Mouse (Mus musculus) embryonic facial prominence, embryonic 14.5 days (tissue): Measurements from ENCODE around the gene Mpl. TPM values are rescaled to one million over a fixed set of nuclear protein-coding genes. Genes with fewer than 3 reads are reported as not detected.

Source experiments
- ATAC-seq: fragments of 200-750 bp; cut with Nextera tagmentation; 2 replicates; pipeline ENCODE4 v1.8.0; 2017; ENCODE audit warnings: low read depth, moderate number of reproducible peaks, moderate TSS enrichment
- DNase-seq: peaks from one replicate; pipeline ENCODE4 v3.0.0-alpha.2; 2015; ENCODE audit warnings: low spot score
- H3K27ac ChIP-seq: fragments of 300-500 bp; sonication (generic); replicated peaks from 2 replicates; pipeline ENCODE4 v1.5.1; 2014; ENCODE audit warnings: low read depth, mild to moderate bottlenecking, low read length, moderate library complexity
- H3K27me3 ChIP-seq: fragments of 300-500 bp; sonication (generic); replicated peaks from 2 replicates; pipeline ENCODE4 v1.6.1; 2014; ENCODE audit warnings: low read length; ENCODE audit not compliant: control insufficient read depth, insufficient read depth
- H3K36me3 ChIP-seq: fragments of 300-500 bp; sonication (generic); 2 replicates; pipeline ENCODE4 v1.6.1; 2014; ENCODE audit warnings: low read length, mixed read lengths; ENCODE audit not compliant: control insufficient read depth, insufficient read depth
- H3K4me1 ChIP-seq: fragments of 300-500 bp; sonication (generic); 2 replicates; pipeline ENCODE4 v1.6.1; 2014; ENCODE audit warnings: antibody characterized with exemption, low read length; ENCODE audit not compliant: control insufficient read depth, insufficient read depth
- H3K4me2 ChIP-seq: fragments of 300-500 bp; sonication (generic); 2 replicates; pipeline ENCODE4 v1.6.1; 2014; ENCODE audit warnings: low read depth, mild to moderate bottlenecking, low read length, moderate library complexity, mixed read lengths
- H3K4me3 ChIP-seq: fragments of 300-500 bp; sonication (generic); 2 replicates; pipeline ENCODE4 v1.5.1; 2014; ENCODE audit warnings: low read depth, mild to moderate bottlenecking, low read length
- H3K9ac ChIP-seq: fragments of 300-500 bp; sonication (generic); 2 replicates; pipeline ENCODE4 v1.6.1; 2014; ENCODE audit warnings: low read depth, mild to moderate bottlenecking, low read length, moderate library complexity, mixed read lengths
- H3K9me3 ChIP-seq: fragments of 300-500 bp; sonication (generic); 2 replicates; pipeline ENCODE4 v1.6.1; 2016; ENCODE audit warnings: low read length; ENCODE audit not compliant: control insufficient read depth
- WGBS: fragments of 180-500 bp; shearing (Covaris S2); extraction: QIAGEN DNeasy Blood & Tissue Kit; methylation state at CpG from one replicate; pipeline ENCODE4 v1.1.7; 2014; 5-methylcytosine and 5-hydroxymethylcytosine counted together
- polyA plus RNA-seq: library from polyadenylated mRNA; unstranded; fragments of >200 nt; fragmentation: Nextera tagmentation; extraction: Ambion mirVana; gene quantifications from 2 replicates; pipeline ENCODE4 v1.2.1, GENCODE M21; 2014

Gene Mpl
- polyA plus RNA-seq, 1 experiment from 2014 or later: 0.45 TPM

- Histone ChIP-seq H3K27me3 (no peaks in the 10 kb centered on the region), H3K4me3 (no peak overlapping the region), H3K36me3 (peaks cover 74% of the 10 kb centered on the region), H3K4me2 (no peak overlapping the region), H3K4me1 (no peaks in the 10 kb centered on the region), H3K9me3 (no peaks in the 10 kb centered on the region), H3K27ac (no peak overlapping the region), H3K9ac (no peak overlapping the region)
- WGBS: 90% methylated on average over 3 of the region's 3 CpGs
- DNase-seq (no peak), ATAC-seq (no peak)
Measured at GRCm38 (mm10) chr4:118401421-118401820, 55.9 kb downstream of the Mpl start.

GRCm38 (mm10) chr4:118398400-118398799, 58.9 kb downstream of the Mpl start:
- Histone ChIP-seq H3K4me3 (no peak overlapping the region), H3K9me3 (no peaks in the 10 kb centered on the region), H3K36me3 (peaks cover 90% of the 10 kb centered on the region), H3K27ac (no peak overlapping the region), H3K9ac (no peak overlapping the region), H3K4me1 (no peaks in the 10 kb centered on the region), H3K27me3 (no peaks in the 10 kb centered on the region), H3K4me2 (no peak overlapping the region)
- WGBS: 92% methylated on average over 6 of the region's 6 CpGs
- no peak for ATAC-seq
- DNase-seq: no peak

GRCm38 (mm10) chr4:118396433-118396832, 60.9 kb downstream of the Mpl start:
- no peak overlapping the region for H3K27ac ChIP-seq
- 69% methylated on average over 3 of the region's 3 CpGs for WGBS
- no peak for ATAC-seq

GRCm38 (mm10) chr4:118395289-118395688, 62.0 kb downstream of the Mpl start:
- H3K27me3 ChIP-seq: no peaks in the 10 kb centered on the region
- no peak overlapping the region for H3K4me3 ChIP-seq
- H3K9ac ChIP-seq: no peak overlapping the region
- H3K27ac ChIP-seq: no peak overlapping the region
- 84% methylated on average over 4 of the region's 4 CpGs for WGBS
- H3K36me3 ChIP-seq: peaks cover 94% of the 10 kb centered on the region
- ATAC-seq: no peak
- no peaks in the 10 kb centered on the region for H3K4me1 ChIP-seq
- H3K9me3 ChIP-seq: no peaks in the 10 kb centered on the region
- no peak overlapping the region for H3K4me2 ChIP-seq
- DNase-seq: no peak

More at GRCm38 (mm10) chr4:118396433-118396832, 60.9 kb downstream of the Mpl start:
- H3K4me1 ChIP-seq: no peaks in the 10 kb centered on the region
- no peak overlapping the region for H3K4me2 ChIP-seq
- no peak overlapping the region for H3K4me3 ChIP-seq
- no peak for DNase-seq
- no peaks in the 10 kb centered on the region for H3K27me3 ChIP-seq
- no peak overlapping the region for H3K9ac ChIP-seq
- no peaks in the 10 kb centered on the region for H3K9me3 ChIP-seq
- peaks cover 91% of the 10 kb centered on the region for H3K36me3 ChIP-seq

GRCm38 (mm10) chr4:118394505-118394904, 62.8 kb downstream of the Mpl start:
- Histone ChIP-seq H3K9ac (no peak overlapping the region), H3K27ac (no peak overlapping the region), H3K4me1 (no peaks in the 10 kb centered on the region), H3K4me2 (no peak overlapping the region), H3K9me3 (no peaks in the 10 kb centered on the region), H3K36me3 (peaks cover 94% of the 10 kb centered on the region), H3K4me3 (no peak overlapping the region), H3K27me3 (no peaks in the 10 kb centered on the region)
- ATAC-seq: no peak
- DNase-seq: no peak
- 86% methylated on average over 6 of the region's 6 CpGs for WGBS

Other genes with a start within 250 kb of the Mpl start
- 59.8 and 66.8 TPM in 2 replicates for gene Ptprf, start 166.1 kb downstream of the Mpl start, polyA plus RNA-seq
- gene Szt2, start 48.2 kb downstream of the Mpl start, polyA plus RNA-seq: 8.7 and 9.3 TPM in 2 replicates
- gene Med8, start 48.2 kb downstream of the Mpl start, polyA plus RNA-seq: 85.0 and 97.1 TPM in 2 replicates
- 106 and 118 TPM in 2 replicates for gene Elovl1, start 29.4 kb downstream of the Mpl start, polyA plus RNA-seq
- 159 and 192 TPM in 2 replicates for gene Cdc20, start 20.2 kb downstream of the Mpl start, polyA plus RNA-seq
- gene Tie1, start 32.5 kb upstream of the Mpl start, polyA plus RNA-seq: 22.3 and 24.2 TPM in 2 replicates
- 6.1 and 8.2 TPM in 2 replicates for gene 2610528J11Rik, start 69.5 kb upstream of the Mpl start, polyA plus RNA-seq
- 5.6 and 5.8 TPM in 2 replicates for gene Tmem125, start 86.5 kb upstream of the Mpl start, polyA plus RNA-seq
- 0.38 and 1.4 TPM in 2 replicates for gene Cfap57, start 163.3 kb upstream of the Mpl start, polyA plus RNA-seq
- gene Ebna1bp2, start 163.3 kb upstream of the Mpl start, polyA plus RNA-seq: 148 and 150 TPM in 2 replicates
- gene Olfr62, start 201.4 kb upstream of the Mpl start, polyA plus RNA-seq: 0.13 and 0.22 TPM in 2 replicates
- gene Olfr1342, start 235.2 kb upstream of the Mpl start, polyA plus RNA-seq: 0.12 and 0.22 TPM in 2 replicates
- 0.11 TPM in 1 of 2 replicates, not detected in the other for gene Olfr1341, start 246.0 kb upstream of the Mpl start, polyA plus RNA-seq